Mouse (Mus musculus): ENCODE results near the gene Trit1.

DNA sequence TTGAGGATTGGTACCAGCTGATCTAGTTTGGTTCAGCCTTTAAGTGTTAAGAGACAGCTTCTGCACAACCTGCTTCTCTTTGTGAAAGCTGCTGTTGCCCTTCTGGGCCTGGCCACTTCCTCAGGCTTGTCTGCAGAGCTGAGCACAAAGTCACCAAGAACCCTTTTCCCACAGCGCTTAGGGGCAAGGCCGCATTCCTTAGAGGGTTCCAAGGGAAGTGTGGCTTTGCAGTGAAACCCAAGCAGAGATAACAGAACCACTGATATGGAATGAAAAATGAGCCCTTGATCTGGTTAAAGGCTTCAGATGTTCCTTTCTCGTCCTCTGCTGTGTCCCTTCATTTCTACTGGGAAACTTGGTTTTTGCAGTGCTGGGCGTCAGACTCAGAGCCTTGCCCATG is 29.0 kb upstream of the Trit1 start:
- no peak for TF ChIP-seq POLR2A (IDR thresholded peaks at IDR 0.05; ENCODE audit: extremely low read depth, insufficient read depth, low read length)
- TF ChIP-seq CTCF (IDR thresholded peaks at IDR 0.05; ENCODE audit: low read depth, low read length) = no peak
